Mouse (Mus musculus) kidney, embryonic 14.5 days (tissue): ENCODE data around the gene Mbnl1. TPM values are rescaled to one million over a fixed set of nuclear protein-coding genes. Genes with fewer than 3 reads are reported as not detected.

Experiments
- ATAC-seq: fragments of 200-750 bp; cut with Nextera tagmentation; 2 replicates; pipeline ENCODE4 v1.8.0; 2017; ENCODE audit warnings: moderate number of reproducible peaks, mild to moderate bottlenecking, moderate TSS enrichment, moderate library complexity; ENCODE audit not compliant: low FRiP score, low TSS enrichment
- H3K27ac ChIP-seq: fragments of 300-500 bp; sonication (generic); 2 replicates; pipeline ENCODE4 v1.5.1; 2014; ENCODE audit warnings: low read depth, mild to moderate bottlenecking, low read length, moderate library complexity, mixed read lengths
- H3K27me3 ChIP-seq: fragments of 300-500 bp; sonication (generic); 2 replicates; pipeline ENCODE4 v1.6.1; 2014; ENCODE audit warnings: mild to moderate bottlenecking, low read length; ENCODE audit not compliant: control insufficient read depth, insufficient read depth
- H3K36me3 ChIP-seq: fragments of 300-500 bp; sonication (generic); 2 replicates; pipeline ENCODE4 v1.6.1; 2014; ENCODE audit warnings: low read length, mixed read lengths; ENCODE audit not compliant: control insufficient read depth, insufficient read depth
- H3K4me1 ChIP-seq: fragments of 300-500 bp; sonication (generic); 2 replicates; pipeline ENCODE4 v1.6.1; 2014; ENCODE audit warnings: low read length, mixed read lengths; ENCODE audit not compliant: control insufficient read depth, insufficient read depth
- H3K4me2 ChIP-seq: fragments of 300-500 bp; sonication (generic); replicated peaks from 2 replicates; pipeline ENCODE4 v1.6.1; 2014; ENCODE audit warnings: low read depth, mild to moderate bottlenecking, low read length
- H3K4me3 ChIP-seq: fragments of 300-500 bp; sonication (generic); 2 replicates; pipeline ENCODE4 v1.5.1; 2014; ENCODE audit warnings: mild to moderate bottlenecking, low read length
- H3K9ac ChIP-seq: fragments of 300-500 bp; sonication (generic); 2 replicates; pipeline ENCODE4 v1.6.1; 2014; ENCODE audit warnings: low read depth, mild to moderate bottlenecking, low read length, moderate library complexity
- H3K9me3 ChIP-seq: fragments of 300-500 bp; sonication (generic); 2 replicates; pipeline ENCODE4 v1.6.1; 2016; ENCODE audit warnings: low read length; ENCODE audit not compliant: control insufficient read depth
- WGBS: fragments of 180-500 bp; shearing (Covaris S2); extraction: QIAGEN DNeasy Blood & Tissue Kit; methylation state at CpG from one replicate; pipeline ENCODE4 v1.1.7; 2014; 5-methylcytosine and 5-hydroxymethylcytosine counted together
- polyA plus RNA-seq: library from polyadenylated mRNA; unstranded; fragments of >200 nt; fragmentation: Nextera tagmentation; extraction: Ambion mirVana; gene quantifications from 2 replicates; pipeline ENCODE4 v1.2.1, GENCODE M21; 2014

The Mbnl1 gene
- polyA plus RNA-seq, 1 experiment from 2014 or later = 117 TPM

DNA sequence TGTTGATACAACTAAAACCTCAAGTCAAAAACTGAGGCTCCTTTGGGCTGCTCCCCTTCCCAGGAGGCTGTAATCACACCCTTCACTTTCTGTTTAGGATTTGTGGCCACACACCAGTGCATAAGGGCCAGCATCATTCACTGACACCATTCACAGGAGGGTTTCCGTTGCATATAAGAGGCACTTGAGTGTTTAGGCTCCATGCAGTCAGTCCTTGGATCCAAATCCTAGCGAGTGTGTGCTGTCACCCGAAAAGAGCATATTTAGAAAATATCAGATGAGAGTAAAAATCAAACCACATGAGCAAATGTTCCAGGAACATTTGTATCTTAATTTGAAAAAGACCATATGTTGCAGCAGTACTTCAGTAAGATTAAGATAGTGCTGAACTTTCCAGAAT, 79.0 kb downstream of the Mbnl1 start:
- Histone ChIP-seq H3K27me3 (no peaks in the 10 kb centered on the region), H3K27ac (no peak overlapping the region), H3K9ac (no peak overlapping the region), H3K9me3 (no peaks in the 10 kb centered on the region), H3K4me3 (no peak overlapping the region), H3K36me3 (no peaks in the 10 kb centered on the region), H3K4me2 (no peak overlapping the region), H3K4me1 (no peaks in the 10 kb centered on the region)
- 80% methylated on average over 3 of the region's 3 CpGs for WGBS
- ATAC-seq = no peak

DNA sequence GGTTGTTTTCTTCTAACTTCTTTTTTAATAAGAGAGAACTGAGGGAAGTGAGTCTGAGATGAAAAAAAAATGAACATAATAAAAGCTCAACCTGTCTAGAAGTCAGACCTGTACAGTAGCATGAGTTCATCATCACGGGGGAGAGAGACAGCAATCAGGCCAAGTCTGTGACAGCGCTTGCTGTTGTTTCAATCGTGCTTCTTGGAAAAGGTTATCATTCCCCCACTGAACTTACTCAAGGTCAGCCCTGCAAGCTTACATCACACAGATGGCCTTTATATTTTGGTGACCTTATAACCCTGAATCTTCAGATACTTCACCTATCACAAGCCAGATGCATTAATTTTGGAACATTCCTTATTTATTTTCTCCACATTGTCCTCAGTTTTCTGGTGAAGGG, 80.4 kb downstream of the Mbnl1 start:
- no peak for ATAC-seq
- H3K9me3 ChIP-seq = no peaks in the 10 kb centered on the region

GRCm38 (mm10) chr3:60556596-60556995, 84.0 kb downstream of the Mbnl1 start:
- no peaks in the 10 kb centered on the region for H3K9me3 ChIP-seq
- no peak overlapping the region for H3K9ac ChIP-seq
- H3K4me2 ChIP-seq = no peak overlapping the region
- 87% methylated on average over 3 of the region's 3 CpGs for WGBS
- no peak overlapping the region for H3K27ac ChIP-seq
- H3K4me3 ChIP-seq = no peak overlapping the region
- H3K27me3 ChIP-seq = no peaks in the 10 kb centered on the region
- no peak for ATAC-seq
- H3K36me3 ChIP-seq = no peaks in the 10 kb centered on the region
- H3K4me1 ChIP-seq = no peaks in the 10 kb centered on the region

More for the DNA sequence above, 80.4 kb downstream of the Mbnl1 start:
- Histone ChIP-seq H3K36me3 (no peaks in the 10 kb centered on the region), H3K27ac (no peak overlapping the region), H3K4me2 (no peak overlapping the region), H3K27me3 (no peaks in the 10 kb centered on the region), H3K4me1 (no peaks in the 10 kb centered on the region), H3K9ac (no peak overlapping the region), H3K4me3 (no peak overlapping the region)
- 71% methylated on average over 3 of the region's 3 CpGs for WGBS

DNA sequence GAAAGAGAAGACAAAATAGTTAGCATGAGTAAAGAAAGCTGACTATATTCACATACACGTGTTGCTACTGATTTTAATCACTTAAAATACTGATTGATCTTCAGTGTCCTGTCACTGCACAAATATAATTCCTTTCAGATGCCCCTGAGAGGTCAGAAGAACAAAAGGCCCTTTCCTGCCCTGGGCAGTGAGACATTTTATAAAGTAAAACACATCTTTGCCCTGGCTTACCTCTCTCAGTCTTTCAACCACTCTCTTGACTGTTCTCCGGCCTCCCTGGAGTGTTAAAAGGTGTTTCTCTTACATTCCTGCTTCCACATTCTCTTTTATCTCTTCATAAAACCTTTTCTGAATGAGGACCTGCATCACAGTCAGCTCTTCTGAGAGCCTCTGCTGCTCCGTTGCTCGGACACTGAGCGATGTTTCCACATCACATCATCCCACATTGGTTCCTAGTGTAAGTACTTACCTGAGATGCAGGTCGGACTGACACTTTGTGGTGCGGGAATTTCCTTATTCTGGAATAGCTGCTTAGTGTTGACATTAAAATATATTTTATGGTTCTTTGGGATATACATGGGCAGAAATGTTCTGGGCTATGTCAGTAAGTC, 85.7 kb downstream of the Mbnl1 start:
- Histone ChIP-seq H3K4me2 (no peak overlapping the region), H3K9ac (no peak overlapping the region), H3K4me1 (no peaks in the 10 kb centered on the region), H3K36me3 (no peaks in the 10 kb centered on the region), H3K27me3 (no peaks in the 10 kb centered on the region), H3K27ac (no peak overlapping the region), H3K9me3 (no peaks in the 10 kb centered on the region), H3K4me3 (no peak overlapping the region)
- ATAC-seq = no peak
- WGBS = 80% methylated on average over 7 of the region's 7 CpGs

DNA sequence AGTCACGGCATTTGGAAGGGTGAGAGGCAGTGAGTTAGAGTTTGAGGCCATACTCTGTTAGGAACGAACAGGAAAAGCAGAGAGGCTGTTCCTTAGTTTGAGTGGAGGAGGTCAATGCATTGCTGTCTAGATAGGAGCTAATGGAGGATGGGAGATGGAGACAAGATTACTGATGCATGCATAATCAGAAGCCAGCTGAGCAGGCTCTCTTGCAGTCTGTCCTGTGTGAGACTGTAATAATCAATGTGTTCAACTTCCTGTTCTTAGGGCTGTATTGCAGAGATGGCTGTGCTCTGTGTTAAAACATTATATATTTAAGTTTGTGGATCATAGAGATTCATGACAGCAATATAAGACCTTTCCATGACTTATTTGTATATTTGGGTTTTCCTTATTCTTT, 87.1 kb downstream of the Mbnl1 start:
- Histone ChIP-seq H3K36me3 (no peaks in the 10 kb centered on the region), H3K27ac (no peak overlapping the region), H3K4me3 (no peak overlapping the region), H3K4me1 (no peaks in the 10 kb centered on the region), H3K9me3 (no peaks in the 10 kb centered on the region), H3K9ac (no peak overlapping the region), H3K27me3 (no peaks in the 10 kb centered on the region), H3K4me2 (no peak overlapping the region)
- no peak for ATAC-seq
- WGBS = 68% methylated on average over 2 of the region's 2 CpGs

DNA sequence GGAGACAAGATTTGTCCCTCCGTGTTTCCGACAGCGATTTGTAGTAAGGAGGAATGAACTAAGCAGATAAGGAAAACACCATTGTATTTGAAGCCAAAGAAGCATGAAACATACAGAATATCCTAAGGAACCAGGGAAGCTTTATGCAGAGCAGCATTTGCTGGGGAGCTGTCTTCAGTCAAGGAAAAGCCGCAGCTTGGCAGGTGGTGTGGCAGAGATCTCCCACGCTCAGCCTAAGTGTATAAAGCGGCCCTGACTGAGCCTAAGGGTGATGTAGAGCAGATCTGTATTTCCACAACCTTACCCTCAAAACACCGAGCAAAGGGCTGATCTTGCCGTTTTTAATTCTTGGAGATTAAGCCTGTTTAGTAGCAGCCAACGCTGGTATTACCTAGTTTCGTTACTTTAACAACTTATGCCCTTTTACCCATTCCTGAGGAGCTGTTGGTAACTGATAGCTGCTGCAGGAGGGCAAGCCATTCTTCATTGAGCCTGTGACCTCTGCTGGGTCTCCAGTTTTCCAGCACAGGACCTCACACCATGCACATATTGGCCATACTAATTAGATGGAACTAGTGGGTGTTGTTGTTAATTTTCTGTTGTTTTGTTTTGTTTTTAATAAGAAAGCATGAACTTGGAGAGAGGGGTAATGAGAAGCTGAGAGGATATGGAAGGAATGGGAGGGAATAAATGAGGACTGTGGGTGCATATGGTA, 91.1 kb downstream of the Mbnl1 start:
- Histone ChIP-seq H3K27ac (no peak overlapping the region), H3K4me2 (no peak overlapping the region), H3K9ac (no peak overlapping the region), H3K36me3 (no peaks in the 10 kb centered on the region), H3K9me3 (no peaks in the 10 kb centered on the region), H3K4me3 (no peak overlapping the region), H3K4me1 (no peaks in the 10 kb centered on the region), H3K27me3 (no peaks in the 10 kb centered on the region)
- no peak for ATAC-seq
- WGBS = 75% methylated on average over 10 of the region's 10 CpGs

DNA sequence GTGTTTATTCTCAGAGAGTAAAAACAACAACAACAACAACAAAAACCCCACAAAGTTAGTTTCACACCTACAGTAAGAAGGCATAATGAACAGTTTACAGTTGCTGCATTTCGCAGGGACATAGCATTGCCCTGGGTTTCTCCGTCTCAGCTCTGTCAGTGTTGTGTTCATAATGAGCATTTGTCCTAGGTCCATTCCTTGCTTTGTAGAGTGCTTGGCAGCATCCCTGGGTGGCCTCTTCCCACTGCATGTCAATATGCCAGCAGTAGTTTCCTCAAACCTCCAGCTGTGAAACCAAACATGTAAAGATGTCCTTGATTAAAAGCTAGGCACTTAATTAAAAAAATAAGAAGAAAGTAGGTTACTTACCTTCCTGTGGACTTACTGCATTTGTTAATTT, 91.6 kb downstream of the Mbnl1 start:
- ATAC-seq = no peak
- WGBS = 88% methylated on average over 2 of the region's 2 CpGs
- no peaks in the 10 kb centered on the region for H3K27me3 ChIP-seq

GRCm38 (mm10) chr3:60565204-60565603, 92.6 kb downstream of the Mbnl1 start:
- no peaks in the 10 kb centered on the region for H3K4me1 ChIP-seq
- H3K27me3 ChIP-seq = no peaks in the 10 kb centered on the region
- no peak overlapping the region for H3K4me2 ChIP-seq
- H3K9me3 ChIP-seq = no peaks in the 10 kb centered on the region
- no peaks in the 10 kb centered on the region for H3K36me3 ChIP-seq
- 82% methylated on average over 3 of the region's 3 CpGs for WGBS
- H3K27ac ChIP-seq = no peak overlapping the region
- ATAC-seq = no peak
- no peak overlapping the region for H3K4me3 ChIP-seq
- no peak overlapping the region for H3K9ac ChIP-seq

More for the DNA sequence above, 91.6 kb downstream of the Mbnl1 start:
- no peak overlapping the region for H3K27ac ChIP-seq
- H3K4me1 ChIP-seq = no peaks in the 10 kb centered on the region
- H3K4me3 ChIP-seq = no peak overlapping the region
- no peak overlapping the region for H3K9ac ChIP-seq
- H3K9me3 ChIP-seq = no peaks in the 10 kb centered on the region
- no peaks in the 10 kb centered on the region for H3K36me3 ChIP-seq
- H3K4me2 ChIP-seq = no peak overlapping the region

- 75% methylated on average over 3 of the region's 3 CpGs for WGBS
- no peaks in the 10 kb centered on the region for H3K4me1 ChIP-seq
- H3K36me3 ChIP-seq = no peaks in the 10 kb centered on the region
- no peaks in the 10 kb centered on the region for H3K27me3 ChIP-seq
- no peaks in the 10 kb centered on the region for H3K9me3 ChIP-seq
- no peak overlapping the region for H3K27ac ChIP-seq
- H3K9ac ChIP-seq = no peak overlapping the region
- no peak overlapping the region for H3K4me3 ChIP-seq
- no peak for ATAC-seq
- H3K4me2 ChIP-seq = no peak overlapping the region
These were observed 93.3 kb downstream of the Mbnl1 start for GRCm38 (mm10) chr3:60565950-60566349.
